Mouse (Mus musculus) kidney, embryonic 14.5 days (tissue): ENCODE data around the gene Kcnip2. TPM values are rescaled to one million over a fixed set of nuclear protein-coding genes. Genes with fewer than 3 reads are reported as not detected.

ENCODE experiments used
- ATAC-seq: fragments of 200-750 bp; cut with Nextera tagmentation; 2 replicates; pipeline ENCODE4 v1.8.0; 2017; ENCODE audit warnings: moderate number of reproducible peaks, mild to moderate bottlenecking, moderate TSS enrichment, moderate library complexity; ENCODE audit not compliant: low FRiP score, low TSS enrichment
- H3K27ac ChIP-seq: fragments of 300-500 bp; sonication (generic); 2 replicates; pipeline ENCODE4 v1.5.1; 2014; ENCODE audit warnings: low read depth, mild to moderate bottlenecking, low read length, moderate library complexity, mixed read lengths
- H3K27me3 ChIP-seq: fragments of 300-500 bp; sonication (generic); 2 replicates; pipeline ENCODE4 v1.6.1; 2014; ENCODE audit warnings: mild to moderate bottlenecking, low read length; ENCODE audit not compliant: control insufficient read depth, insufficient read depth
- H3K36me3 ChIP-seq: fragments of 300-500 bp; sonication (generic); 2 replicates; pipeline ENCODE4 v1.6.1; 2014; ENCODE audit warnings: low read length, mixed read lengths; ENCODE audit not compliant: control insufficient read depth, insufficient read depth
- H3K4me1 ChIP-seq: fragments of 300-500 bp; sonication (generic); 2 replicates; pipeline ENCODE4 v1.6.1; 2014; ENCODE audit warnings: low read length, mixed read lengths; ENCODE audit not compliant: control insufficient read depth, insufficient read depth
- H3K4me2 ChIP-seq: fragments of 300-500 bp; sonication (generic); replicated peaks from 2 replicates; pipeline ENCODE4 v1.6.1; 2014; ENCODE audit warnings: low read depth, mild to moderate bottlenecking, low read length
- H3K4me3 ChIP-seq: fragments of 300-500 bp; sonication (generic); 2 replicates; pipeline ENCODE4 v1.5.1; 2014; ENCODE audit warnings: mild to moderate bottlenecking, low read length
- H3K9ac ChIP-seq: fragments of 300-500 bp; sonication (generic); 2 replicates; pipeline ENCODE4 v1.6.1; 2014; ENCODE audit warnings: low read depth, mild to moderate bottlenecking, low read length, moderate library complexity
- H3K9me3 ChIP-seq: fragments of 300-500 bp; sonication (generic); 2 replicates; pipeline ENCODE4 v1.6.1; 2016; ENCODE audit warnings: low read length; ENCODE audit not compliant: control insufficient read depth
- WGBS: fragments of 180-500 bp; shearing (Covaris S2); extraction: QIAGEN DNeasy Blood & Tissue Kit; methylation state at CpG from one replicate; pipeline ENCODE4 v1.1.7; 2014; 5-methylcytosine and 5-hydroxymethylcytosine counted together
- polyA plus RNA-seq: library from polyadenylated mRNA; unstranded; fragments of >200 nt; fragmentation: Nextera tagmentation; extraction: Ambion mirVana; gene quantifications from 2 replicates; pipeline ENCODE4 v1.2.1, GENCODE M21; 2014

The Kcnip2 gene
- polyA plus RNA-seq, 1 experiment from 2014 or later, result 2.0 TPM

GRCm38 (mm10) chr19:45775486-45775885 is 40.4 kb downstream of the Kcnip2 start:
- peaks cover 94% of the 10 kb centered on the region for H3K36me3 ChIP-seq
- H3K4me1 ChIP-seq, result no peaks in the 10 kb centered on the region
- no peaks in the 10 kb centered on the region for H3K27me3 ChIP-seq
- H3K4me3 ChIP-seq, result no peak overlapping the region
- no peak overlapping the region for H3K4me2 ChIP-seq
- H3K27ac ChIP-seq, result no peak overlapping the region
- H3K9ac ChIP-seq, result no peak overlapping the region
- ATAC-seq, result no peak
- WGBS, result 76% methylated on average over 2 of the region's 2 CpGs
- H3K9me3 ChIP-seq, result no peaks in the 10 kb centered on the region

DNA sequence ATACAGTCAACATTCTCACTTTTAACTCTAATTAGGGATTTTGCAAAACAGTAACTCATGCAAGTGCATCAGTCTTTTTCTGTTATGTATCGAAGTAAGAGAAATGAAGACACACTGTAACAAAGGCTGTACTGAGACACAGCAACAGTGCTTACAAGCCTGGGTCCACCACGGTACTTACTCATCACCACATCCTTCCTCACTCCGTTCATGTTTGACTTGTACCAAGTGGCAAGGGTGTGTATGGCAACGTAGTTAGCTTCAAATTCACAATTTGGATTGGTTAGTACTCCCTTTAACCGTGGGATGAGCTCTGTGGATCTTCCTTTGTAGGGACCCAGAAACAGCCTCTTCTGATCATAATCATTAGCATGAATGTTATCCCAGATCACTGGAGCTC is 44.4 kb downstream of the Kcnip2 start:
- no peak for ATAC-seq
- H3K4me2 ChIP-seq, result no peak overlapping the region
- no peak overlapping the region for H3K9ac ChIP-seq
- no peaks in the 10 kb centered on the region for H3K27me3 ChIP-seq
- peaks cover 98% of the 10 kb centered on the region for H3K36me3 ChIP-seq
- H3K4me3 ChIP-seq, result no peak overlapping the region
- WGBS, result 90% methylated on average over 5 of the region's 5 CpGs
- no peak overlapping the region for H3K27ac ChIP-seq
- no peaks in the 10 kb centered on the region for H3K9me3 ChIP-seq
- no peaks in the 10 kb centered on the region for H3K4me1 ChIP-seq

DNA sequence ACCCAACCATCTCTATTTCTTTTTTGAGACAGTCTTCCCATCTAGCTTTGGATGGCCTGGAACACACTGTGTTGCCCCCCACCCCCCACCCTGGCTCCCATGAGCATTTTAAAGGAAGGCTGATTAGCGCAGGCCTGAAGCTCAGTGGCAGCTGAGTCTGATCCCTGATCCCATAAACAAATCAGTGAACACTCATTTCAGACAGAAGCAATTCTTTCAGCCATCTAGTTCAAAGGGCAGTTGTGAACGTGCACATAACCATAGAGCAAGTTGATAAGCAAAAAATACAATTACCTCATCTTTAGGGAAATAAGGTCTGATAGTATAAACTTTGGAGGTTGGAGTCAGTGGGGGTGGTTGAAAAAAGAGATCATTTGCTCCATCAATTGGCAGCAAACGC is 55.1 kb downstream of the Kcnip2 start:
- 88% methylated on average over 3 of the region's 3 CpGs for WGBS

GRCm38 (mm10) chr19:45758671-45759070 is 57.2 kb downstream of the Kcnip2 start:
- no peaks in the 10 kb centered on the region for H3K4me1 ChIP-seq
- no peak overlapping the region for H3K4me3 ChIP-seq
- peaks cover 94% of the 10 kb centered on the region for H3K36me3 ChIP-seq
- H3K9ac ChIP-seq, result no peak overlapping the region
- no peak for ATAC-seq
- H3K27ac ChIP-seq, result no peak overlapping the region
- WGBS, result 91% methylated on average over 5 of the region's 5 CpGs
- H3K9me3 ChIP-seq, result no peaks in the 10 kb centered on the region
- H3K4me2 ChIP-seq, result no peak overlapping the region
- no peaks in the 10 kb centered on the region for H3K27me3 ChIP-seq

More for the DNA sequence above, 55.1 kb downstream of the Kcnip2 start:
- peaks cover 94% of the 10 kb centered on the region for H3K36me3 ChIP-seq
- H3K4me3 ChIP-seq, result no peak overlapping the region
- H3K9me3 ChIP-seq, result no peaks in the 10 kb centered on the region
- no peak overlapping the region for H3K27ac ChIP-seq
- no peak for ATAC-seq
- H3K4me2 ChIP-seq, result no peak overlapping the region
- H3K9ac ChIP-seq, result no peak overlapping the region
- H3K4me1 ChIP-seq, result no peaks in the 10 kb centered on the region
- no peaks in the 10 kb centered on the region for H3K27me3 ChIP-seq

DNA sequence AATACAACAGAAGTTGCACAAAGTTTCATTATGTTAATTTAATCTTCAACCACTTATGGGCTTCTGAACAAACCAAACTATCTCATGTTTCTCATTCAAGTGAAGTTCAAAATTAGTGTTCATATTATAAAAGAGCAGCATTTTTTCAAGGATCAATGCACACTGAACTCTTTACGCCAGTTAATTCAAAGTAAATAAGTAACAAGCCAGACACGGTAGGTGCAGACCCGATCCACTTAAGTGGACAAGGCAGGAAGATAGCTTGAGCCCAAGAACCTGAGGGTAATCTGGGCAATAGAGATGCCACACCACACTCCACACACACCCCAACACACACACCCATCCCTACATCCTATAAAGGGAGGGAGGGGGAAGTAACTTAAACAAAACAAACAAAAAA is 62.3 kb downstream of the Kcnip2 start:
- 73% methylated on average over 3 of the region's 3 CpGs for WGBS
- H3K27ac ChIP-seq, result no peak overlapping the region
- H3K9me3 ChIP-seq, result no peaks in the 10 kb centered on the region
- H3K4me3 ChIP-seq, result no peak overlapping the region
- H3K4me1 ChIP-seq, result 0 out of 2 replicates have a peak, but pooled peaks cover 5% of the 10 kb centered on the region
- H3K4me2 ChIP-seq, result no peak overlapping the region
- no peak for ATAC-seq
- H3K9ac ChIP-seq, result no peak overlapping the region
- H3K36me3 ChIP-seq, result peaks cover 68% of the 10 kb centered on the region
- no peaks in the 10 kb centered on the region for H3K27me3 ChIP-seq

GRCm38 (mm10) chr19:45751881-45752280 is 64.0 kb downstream of the Kcnip2 start:
- Histone ChIP-seq H3K4me3 (no peak overlapping the region), H3K9me3 (no peaks in the 10 kb centered on the region), H3K9ac (no peak overlapping the region), H3K4me2 (no peak overlapping the region), H3K36me3 (peaks cover 51% of the 10 kb centered on the region), H3K27me3 (no peaks in the 10 kb centered on the region), H3K27ac (no peak overlapping the region), H3K4me1 (peaks cover 11% of the 10 kb centered on the region; the same call in 1 of the 2 replicates)
- 86% methylated on average over 7 of the region's 7 CpGs for WGBS
- ATAC-seq, result no peak

DNA sequence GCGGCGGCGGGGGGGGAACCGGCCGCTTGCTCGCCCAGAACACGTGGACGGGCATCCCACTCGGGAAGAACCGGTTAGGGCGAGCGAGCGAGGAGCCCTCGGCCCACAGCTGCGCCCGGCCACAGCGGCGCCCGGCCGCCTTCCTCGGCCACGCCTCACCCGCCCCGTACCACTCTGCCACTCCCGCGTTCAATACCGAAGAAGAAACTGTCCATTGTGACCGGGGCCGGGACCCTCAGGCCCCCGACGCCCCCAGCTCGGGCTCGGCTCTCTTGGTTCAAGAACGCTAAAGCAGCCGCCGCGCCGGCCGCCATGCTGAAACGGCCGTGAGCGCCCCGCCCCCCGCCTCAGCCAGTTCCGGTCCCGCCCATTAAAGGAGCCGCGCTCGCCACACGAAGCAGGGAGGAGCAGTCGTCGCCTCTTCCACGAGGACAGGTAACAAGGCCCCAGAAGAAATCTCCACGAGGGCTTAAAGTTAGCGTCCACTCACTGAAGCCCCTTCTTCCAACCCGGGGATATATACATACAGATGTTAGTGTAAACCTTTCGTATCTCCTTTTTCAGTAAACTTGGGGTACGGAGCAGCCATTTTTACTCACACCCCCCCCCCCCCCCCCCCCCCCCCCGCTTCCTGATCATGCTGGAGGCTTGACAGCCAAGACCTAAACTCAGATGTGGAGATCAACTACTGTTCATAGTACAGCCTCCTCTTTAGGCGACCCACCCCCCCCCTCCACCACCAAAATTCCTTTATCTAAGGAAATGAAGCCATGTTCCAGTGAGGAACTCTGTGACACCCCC is 66.4 kb downstream of the Kcnip2 start, which contains the start of gene Npm3:
Npm3 (minus strand) TSS at position 349 of the 801 bp plus-strand sequence.
- peaks cover 13% of the 10 kb centered on the region for H3K27me3 ChIP-seq
- peaks cover 24% of the 10 kb centered on the region; the same call in 1 of the 2 replicates for H3K4me1 ChIP-seq
- no peak within 1 kb of the TSS for H3K27ac ChIP-seq
- no peaks in the 10 kb centered on the region for H3K9me3 ChIP-seq
- ATAC-seq, result peak; percentile 65
- peak within 1 kb of the TSS; percentile 90 for H3K9ac ChIP-seq
- under 1% methylated on average over 55 of the region's 60 CpGs for WGBS
- H3K4me3 ChIP-seq, result peak within 1 kb of the TSS; percentile 87
- peaks cover 27% of the 10 kb centered on the region for H3K36me3 ChIP-seq
- H3K4me2 ChIP-seq, result peak within 1 kb of the TSS; percentile 92

- Histone ChIP-seq H3K4me3 (peak overlapping the region; percentile 87), H3K4me2 (peak overlapping the region; percentile 92), H3K27ac (no peak overlapping the region), H3K27me3 (peaks cover 19% of the 10 kb centered on the region), H3K9ac (peak overlapping the region; percentile 90), H3K4me1 (peaks cover 24% of the 10 kb centered on the region; the same call in 1 of the 2 replicates), H3K9me3 (no peaks in the 10 kb centered on the region), H3K36me3 (peaks cover 20% of the 10 kb centered on the region)
- ATAC-seq, result peak; percentile 24
- under 1% methylated on average over 29 of the region's 33 CpGs for WGBS
Observed at GRCm38 (mm10) chr19:45748691-45749242, 67.1 kb downstream of the Kcnip2 start.

GRCm38 (mm10) chr19:45748206-45748605 is 67.7 kb downstream of the Kcnip2 start:
- WGBS, result 53% methylated on average over 9 of the region's 9 CpGs
- H3K9ac ChIP-seq, result peak overlapping the region; percentile 90; the same call in 1 of the 2 replicates

More at GRCm38 (mm10) chr19:45748206-45748605, 67.7 kb downstream of the Kcnip2 start:
- H3K27me3 ChIP-seq, result peaks cover 25% of the 10 kb centered on the region
- peaks cover 17% of the 10 kb centered on the region for H3K36me3 ChIP-seq
- peak overlapping the region; percentile 87 for H3K4me3 ChIP-seq
- peak overlapping the region; percentile 92 for H3K4me2 ChIP-seq
- peaks cover 24% of the 10 kb centered on the region; the same call in 1 of the 2 replicates for H3K4me1 ChIP-seq
- H3K9me3 ChIP-seq, result no peaks in the 10 kb centered on the region
- no peak overlapping the region for H3K27ac ChIP-seq
- ATAC-seq, result no peak
